Mouse (Mus musculus): ENCODE data around the gene Lamb1.
A peak's percentile ranks its signal among the peaks of the same experiment; 100 is the strongest.

The Lamb1 gene

DNA sequence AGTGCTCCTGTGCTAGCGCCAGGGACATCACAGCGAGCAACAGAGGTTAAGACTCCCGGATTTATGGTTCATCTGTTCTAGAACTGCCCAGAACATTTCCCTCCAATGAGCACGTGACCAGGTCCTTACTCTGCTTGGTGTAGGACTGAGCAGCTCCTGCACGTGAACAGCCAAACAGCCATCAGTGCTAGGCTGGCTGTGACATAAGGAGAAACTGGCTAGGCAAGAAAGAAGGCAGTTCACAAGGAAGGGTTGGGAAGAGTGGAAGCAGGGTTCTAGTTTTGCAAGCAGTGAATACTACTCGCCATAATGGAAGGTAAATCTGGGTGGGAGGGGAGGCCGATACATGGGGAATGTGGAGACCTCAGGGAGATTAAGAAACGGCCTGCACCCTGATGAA is 10.1 kb upstream of the Lamb1 start:
- DNase-seq: peak; percentile 68

DNA sequence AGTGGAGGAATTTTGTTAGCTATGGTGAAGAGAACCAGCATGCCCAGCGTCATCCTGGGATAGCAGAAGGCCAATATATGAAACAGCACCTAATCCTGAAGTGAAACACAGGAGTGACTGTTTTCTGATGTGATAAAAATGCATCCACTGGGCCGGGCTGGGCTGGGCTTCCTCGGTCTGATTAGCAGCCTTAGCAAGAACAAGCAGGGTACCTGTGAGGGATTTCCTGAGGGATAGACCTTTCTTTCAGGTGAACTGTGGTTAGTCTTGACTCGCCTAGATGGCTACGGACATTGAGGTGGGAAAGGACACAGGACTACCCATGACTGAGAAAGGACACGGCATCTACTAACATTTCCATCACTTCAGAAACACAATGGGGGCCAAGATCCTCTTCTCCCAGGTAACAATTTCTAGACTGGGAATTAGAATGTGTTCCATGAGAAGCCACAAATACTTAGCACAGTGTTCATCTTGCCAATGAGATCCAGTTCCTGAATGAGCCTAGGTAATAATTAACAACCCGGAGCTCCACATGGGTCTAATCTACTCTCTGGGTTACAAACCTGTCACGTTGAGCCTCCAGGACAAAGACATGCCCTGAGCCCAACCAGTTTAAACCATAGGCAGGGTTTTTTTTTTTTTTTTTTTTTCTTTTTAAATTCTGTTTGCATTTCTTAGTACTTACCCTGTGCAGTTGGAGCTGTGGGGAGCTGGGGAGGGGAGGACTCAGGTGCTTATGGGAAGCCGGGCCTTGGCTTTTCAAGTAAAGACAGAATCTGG is 8.7 kb upstream of the Lamb1 start:
- DNase-seq: peak; percentile 60

DNA sequence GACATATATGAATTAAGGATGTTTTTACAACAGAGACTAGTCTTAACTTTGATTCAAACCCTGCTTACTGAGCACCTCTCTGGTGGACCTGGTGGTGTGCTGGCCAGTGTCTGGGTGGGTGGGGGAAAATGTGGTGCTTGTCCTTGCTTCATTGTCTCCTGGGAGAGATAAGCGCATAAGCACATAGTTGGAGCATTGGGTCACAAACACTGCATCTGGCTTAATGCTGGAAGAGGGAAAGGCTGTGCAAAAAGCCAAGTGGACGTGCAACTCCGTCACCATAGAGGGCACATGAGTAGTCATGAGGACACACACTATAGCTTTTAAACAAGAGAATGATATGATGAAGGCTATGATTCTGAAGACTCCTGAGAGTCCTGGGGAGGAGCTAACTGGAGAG is 3.2 kb upstream of the Lamb1 start:
- peak; percentile 97 for DNase-seq

DNA sequence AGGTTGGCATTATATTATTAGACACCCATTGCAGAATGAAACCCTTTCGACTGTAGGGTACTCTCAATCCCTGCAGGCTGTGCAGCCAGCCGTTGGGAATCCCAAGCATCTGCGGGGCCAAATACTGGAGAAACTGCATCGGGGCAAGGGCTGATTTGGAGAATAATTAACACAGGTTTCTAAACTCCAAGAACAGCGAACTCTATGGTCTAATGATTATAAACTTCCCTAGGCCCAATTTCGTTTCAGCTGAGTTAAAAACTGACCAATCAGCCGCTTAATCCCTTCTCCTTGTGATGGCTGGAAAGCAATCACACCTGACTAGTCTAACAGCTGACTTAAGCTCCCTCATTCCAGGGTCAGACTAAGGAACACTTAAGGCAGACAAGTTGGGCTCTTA is 1.1 kb upstream of the Lamb1 start:
- no peak for DNase-seq

DNA sequence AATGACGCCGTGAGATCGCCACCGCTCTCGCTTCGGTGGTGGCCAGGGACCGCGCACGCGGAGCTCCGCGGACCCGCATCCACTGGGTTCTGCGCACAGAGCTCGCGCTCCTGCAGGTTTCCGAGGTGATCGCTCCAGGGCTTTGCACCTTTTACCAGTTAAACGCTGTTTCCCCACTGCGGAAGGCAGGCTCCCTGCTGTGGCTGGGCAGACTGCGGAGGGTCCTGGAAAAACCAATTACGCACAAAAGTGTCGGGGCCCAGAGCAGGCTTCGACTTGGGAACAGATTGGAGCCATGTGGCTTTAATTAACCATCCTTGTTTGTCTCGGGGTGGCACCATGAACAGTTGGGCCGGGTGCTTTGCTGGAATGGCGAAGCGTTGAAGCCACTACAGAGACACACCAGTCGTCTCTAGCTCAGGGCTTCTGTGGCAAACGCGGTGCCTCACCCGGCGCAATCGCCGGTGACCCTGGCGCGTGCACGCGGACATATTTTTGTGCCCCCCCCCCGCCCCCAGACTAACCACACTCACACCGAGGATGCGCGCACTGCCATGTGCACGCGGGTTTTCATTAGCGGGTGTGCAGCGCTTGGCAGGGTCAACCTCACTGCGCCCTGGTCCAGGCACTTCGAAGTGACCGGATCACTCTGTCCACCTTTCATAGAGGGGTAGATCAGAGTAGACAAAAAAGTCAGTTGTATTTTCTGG is 843 bp downstream of the Lamb1 start:
- peak; percentile 92 for DNase-seq

DNA sequence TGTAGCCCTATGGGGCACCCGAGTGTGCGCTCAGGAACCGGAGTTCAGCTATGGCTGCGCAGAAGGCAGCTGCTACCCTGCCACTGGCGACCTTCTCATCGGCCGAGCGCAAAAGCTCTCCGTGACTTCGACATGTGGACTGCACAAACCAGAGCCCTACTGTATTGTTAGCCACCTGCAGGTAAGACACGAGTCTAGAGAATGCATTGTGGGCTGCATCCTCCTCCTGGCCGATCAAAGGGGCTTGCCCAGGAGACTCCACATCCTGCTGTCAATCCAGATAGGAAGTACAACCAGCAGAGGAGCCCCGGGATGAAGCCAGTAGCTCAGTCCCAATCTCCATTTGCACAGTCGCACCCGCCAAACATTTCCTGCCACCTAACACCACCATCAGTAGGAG is 1.7 kb downstream of the Lamb1 start:
- DNase-seq: peak; percentile 96

DNA sequence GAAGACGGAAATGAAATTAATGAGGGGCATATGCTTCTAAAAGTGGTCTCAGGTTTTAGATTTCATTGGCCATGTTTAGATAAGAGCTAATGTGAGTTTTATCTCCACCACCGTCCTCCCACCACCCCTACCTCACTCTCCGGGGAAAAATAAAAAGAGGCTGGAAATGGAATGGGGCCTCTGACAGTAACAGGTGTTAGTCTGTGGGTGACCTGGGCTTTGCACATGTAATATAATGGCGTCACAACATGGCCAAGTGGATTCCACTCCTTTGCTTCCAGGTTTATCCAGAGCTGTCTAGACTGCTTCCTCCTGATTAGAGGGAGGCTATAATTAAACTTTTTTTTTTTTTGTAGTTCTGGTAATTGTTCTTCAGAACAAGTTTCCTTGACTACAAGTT is 2.3 kb downstream of the Lamb1 start:
- no peak for DNase-seq

DNA sequence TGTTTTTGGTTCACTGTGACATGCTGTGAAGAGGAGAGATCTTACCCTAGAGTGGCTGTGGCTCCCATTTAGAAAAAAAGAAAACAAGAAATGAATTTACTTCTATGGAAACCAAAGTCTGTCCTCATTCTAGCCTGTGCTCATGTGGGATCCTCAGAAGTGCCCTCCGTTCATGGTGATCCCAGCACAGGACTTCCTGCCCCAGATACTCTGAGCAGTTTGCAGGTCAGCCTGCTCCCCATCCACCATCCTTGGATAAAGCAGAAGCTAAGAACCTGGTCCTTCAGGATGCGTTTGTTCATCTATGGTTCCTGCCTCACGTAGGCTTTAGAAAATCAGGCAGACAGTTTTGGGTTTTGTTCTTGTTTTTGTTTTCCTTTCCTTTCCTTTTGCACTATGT is 3.3 kb downstream of the Lamb1 start:
- peak; percentile 80 for DNase-seq

DNA sequence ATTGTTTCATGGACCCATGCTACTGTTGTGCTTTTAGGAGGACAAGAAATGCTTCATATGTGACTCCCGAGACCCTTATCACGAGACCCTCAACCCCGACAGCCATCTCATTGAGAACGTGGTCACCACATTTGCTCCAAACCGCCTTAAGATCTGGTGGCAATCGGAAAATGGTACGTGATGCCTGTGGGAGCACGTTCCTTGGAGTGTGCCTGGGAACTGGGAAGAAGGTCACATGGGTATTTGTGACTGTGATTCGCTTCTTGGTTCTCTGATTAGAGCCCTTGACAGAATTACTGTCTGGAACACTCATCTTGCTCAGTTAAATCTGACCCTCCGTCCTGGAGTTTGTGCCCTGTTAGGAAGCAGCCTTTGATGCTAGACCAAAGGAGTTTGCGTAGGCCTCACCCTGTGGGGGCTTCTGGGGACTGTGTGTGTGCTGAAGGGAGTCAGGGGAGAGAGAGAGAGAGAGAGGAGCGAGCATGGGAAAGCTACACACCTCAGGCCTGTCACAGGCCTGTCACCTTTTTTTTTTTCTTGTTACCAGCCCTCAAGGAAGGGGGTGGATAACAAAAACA is 4.1 kb downstream of the Lamb1 start:
- peak; percentile 86 for DNase-seq

DNA sequence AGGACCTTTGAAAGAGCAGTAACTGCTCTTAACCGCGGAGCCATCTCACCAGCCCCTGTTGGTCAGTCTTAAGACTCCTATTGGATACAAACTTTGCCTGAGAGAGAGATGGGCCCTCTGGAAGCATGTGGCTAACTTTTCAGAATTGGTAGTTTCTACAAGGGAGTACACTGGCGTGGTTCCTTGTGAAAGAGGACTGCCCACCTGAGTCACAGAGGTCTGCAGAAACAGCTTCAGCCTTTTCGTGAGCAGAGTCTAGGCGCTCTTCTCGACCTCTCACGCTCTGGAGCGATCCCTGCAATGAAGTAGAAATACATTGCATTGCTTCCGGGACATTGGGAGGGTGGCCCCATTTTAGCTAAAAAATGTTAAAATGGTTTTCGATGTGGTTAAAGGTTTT is 5.3 kb downstream of the Lamb1 start:
- peak; percentile 74 for DNase-seq

DNA sequence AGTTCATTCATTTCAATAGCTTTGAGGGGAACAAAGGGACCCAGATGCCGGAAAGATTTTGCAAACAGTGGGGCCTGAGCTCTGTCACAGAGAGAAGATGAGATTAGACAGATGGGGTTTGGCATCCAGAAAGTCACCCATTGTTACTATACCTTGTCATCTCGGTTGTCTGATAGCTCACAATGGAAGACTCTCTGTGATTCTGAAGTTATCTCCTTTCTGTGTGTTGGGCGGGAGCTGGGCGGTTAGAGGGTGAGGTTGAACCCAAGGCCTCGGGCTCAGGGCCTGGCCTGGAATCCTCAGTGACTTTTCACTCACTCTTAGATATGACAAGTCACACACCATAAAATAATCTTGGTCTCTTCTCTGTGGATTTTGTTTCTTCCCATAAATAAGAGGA is 5.7 kb downstream of the Lamb1 start:
- peak; percentile 84 for DNase-seq

DNA sequence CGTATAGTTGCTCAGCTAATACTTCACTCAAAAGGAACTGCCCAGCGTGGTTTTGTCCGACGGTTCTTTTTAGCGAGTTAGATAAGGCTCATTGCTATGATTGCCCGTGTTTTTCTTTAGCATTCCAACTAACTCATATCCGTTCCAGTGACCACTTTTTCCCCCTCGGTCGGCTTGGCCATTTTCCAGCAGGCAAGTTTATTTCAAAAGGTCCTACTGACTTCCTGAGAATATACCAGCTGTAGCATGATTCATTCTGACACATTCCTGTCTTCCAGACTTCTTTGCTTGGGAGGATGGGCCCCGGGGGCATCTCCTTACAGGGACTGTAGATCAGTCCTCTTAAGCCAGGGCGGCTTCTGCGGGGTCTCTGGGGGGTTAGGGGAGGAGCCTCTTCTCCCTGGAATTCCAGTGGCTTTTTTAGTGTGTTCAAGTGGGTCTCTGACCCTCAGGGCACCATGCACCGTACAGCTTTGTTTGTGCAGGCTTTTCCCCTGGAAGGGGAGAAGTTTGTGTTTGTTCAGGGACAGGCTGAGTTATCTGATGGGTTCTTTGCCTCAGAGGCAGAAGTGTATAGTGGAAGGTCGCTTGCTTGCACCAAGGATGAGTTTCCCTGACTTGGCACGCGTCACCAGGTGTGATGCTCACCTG is 6.5 kb downstream of the Lamb1 start:
- peak; percentile 94 for DNase-seq

DNA sequence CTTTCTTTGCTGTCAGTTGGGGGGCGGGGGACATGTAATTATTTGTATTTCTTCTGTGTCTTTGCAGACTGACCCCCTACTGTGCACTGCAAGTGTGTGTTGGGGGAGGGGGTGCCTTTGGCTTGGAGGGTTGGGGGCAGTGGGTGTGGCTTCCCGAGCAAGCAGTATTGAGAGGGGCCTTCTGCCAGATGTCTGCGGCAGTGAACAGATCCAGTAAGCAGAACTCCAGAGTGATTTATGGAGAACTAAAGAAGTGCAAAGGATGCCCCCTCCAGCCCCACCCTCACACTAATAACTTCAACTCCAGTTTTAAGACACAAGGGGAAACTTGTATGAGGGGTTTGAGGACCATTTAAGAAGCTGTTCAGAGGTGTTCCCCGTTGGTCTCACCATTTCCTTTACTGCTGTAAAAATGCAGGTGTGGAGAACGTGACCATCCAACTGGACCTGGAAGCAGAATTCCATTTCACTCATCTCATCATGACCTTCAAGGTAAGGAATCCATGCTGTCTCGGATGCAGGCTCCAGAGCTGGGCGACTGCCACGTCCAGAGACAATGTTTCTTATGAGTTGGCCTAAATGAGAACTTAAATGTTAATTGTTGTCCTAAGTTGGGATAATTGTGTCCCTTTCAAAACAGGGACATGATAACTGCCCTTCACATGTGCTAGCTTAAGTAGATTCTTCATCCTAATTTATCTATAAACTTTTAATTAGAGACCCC is 7.1 kb downstream of the Lamb1 start:
- no peak for DNase-seq

DNA sequence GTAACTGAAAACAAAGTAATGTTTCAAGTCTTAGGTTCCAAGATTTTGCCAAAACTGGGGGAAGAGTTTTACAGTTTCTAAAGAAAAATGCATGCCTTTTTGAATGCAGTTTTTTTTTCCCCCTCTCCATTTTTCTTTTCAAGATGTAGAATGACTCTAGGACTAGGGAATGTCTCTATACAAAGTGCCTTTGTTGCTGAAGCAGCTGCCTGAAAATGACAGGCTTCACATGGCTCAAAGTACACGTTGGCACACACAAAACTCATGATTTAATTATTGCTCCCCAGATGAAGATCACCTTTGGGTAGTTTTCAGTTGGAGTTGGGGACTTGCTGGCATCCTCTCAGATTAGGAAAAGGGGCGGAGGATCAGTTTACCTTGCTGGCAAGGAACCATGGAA is 7.8 kb downstream of the Lamb1 start:
- no peak for DNase-seq

DNA sequence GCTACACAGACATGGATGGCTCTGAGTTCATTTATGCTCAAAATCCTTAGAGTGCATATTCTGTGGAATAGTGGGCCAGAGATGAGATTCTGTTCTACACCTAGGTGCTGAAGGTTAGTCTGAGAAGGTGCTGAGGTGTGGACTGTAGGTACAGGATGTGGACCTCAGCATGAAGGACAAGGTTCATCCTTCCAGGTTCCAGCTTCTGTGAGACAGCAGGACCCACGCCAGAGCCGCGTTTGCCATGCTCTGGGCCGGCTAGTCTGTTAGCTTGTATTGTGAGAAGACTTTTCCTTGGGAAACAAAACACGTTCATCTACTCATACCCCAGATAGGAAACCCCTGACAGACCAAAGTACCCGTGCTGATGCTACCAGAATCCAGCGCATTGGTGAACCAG is 8.6 kb downstream of the Lamb1 start:
- DNase-seq: no peak

DNA sequence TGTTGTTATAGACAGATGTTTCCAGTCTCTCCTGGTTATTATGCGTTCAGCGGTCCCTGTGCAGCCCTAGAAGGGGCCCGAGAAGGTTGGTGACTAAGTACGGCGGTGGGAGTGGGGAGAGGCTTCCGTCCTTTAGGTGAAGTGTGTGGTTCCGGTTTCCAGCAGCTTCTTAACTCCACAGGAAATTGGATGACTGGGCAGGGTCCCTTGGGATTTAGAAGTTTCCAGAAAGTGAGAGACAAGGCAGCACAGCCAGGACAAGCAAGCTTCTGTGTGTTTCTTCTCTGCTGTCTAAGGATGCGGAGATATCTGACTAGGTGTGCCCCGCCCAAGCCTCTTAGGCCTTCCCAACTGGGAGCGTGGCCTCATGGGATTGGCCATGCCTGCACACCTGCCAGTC is 10.4 kb downstream of the Lamb1 start:
- peak; percentile 96 for DNase-seq

DNA sequence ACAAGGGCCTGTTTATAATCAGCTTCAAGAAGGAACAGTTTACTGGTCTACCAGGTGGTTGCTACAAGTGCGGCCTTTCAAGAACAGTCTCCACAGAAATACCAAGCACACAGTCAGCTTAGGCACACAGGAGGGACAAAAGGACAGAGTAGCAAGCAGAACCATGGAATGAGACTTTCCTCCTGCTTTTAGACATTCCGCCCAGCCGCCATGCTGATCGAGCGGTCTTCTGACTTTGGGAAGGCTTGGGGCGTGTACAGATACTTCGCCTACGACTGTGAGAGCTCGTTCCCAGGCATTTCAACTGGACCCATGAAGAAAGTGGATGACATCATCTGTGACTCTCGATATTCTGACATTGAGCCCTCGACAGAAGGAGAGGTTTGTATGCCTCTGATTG is 13.2 kb downstream of the Lamb1 start:
- DNase-seq: peak; percentile 86

DNA sequence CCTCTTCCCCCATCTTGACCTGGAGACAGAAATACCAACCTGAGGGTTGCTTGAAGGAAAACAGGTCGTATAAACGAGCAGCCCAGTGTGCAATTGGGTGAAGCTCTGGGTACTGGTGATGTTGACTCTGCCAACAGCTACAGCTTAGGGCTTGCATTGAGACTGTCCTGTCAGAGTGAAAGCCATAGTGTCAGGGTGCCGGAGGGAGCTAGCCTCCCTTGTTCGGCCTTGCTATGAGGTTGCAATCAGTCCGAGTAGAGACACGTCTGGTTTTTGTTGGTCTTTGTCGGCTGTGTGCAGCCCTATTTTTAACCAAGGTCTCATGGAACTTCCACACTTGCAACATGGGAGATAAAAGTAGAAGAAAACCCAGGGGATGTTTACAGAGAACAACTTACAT is 15.3 kb downstream of the Lamb1 start:
- peak; percentile 90 for DNase-seq

DNA sequence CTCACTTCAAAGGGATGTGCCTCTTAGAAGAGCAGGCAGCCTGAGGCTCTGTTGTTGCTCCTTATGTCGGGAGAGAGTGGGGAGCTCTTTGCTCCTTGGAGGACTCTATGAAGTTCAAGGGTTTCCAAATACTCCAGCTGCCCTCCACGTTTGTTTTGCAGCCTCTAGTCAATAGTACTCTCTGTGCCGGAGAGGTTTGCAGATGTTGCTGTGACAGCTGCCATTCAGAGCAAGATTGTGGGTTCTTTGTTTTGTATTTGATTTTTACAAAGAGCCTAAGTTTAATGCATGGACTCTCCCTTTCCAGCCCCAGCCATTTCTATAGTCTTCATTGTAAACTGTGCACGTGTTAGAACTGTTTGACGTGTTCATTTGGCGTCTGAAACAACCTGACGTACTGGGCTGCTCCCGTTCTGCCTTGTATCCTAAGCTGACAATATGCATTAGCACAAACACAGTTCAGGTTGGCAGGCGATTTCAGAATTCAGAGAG is 16.1 kb downstream of the Lamb1 start:
- peak; percentile 79 for DNase-seq

DNA sequence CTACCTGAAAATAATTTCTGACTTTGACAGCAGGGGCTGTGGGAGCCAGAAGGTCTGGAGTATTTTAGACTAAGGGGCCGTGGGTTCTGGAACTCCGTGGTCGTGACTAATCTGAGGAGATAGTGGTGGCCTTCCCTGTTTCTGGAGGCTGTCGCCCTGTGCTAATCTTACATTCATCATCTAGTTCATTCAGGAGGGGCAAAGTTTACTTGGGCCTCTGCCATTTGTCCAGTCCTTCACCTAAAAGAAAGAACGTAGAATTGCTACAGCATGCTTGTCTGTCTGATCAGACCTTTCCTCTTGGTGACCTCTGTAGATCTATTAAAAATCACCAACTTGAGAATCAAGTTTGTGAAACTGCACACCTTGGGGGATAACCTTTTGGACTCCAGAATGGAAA is 17.2 kb downstream of the Lamb1 start:
- no peak for DNase-seq

DNA sequence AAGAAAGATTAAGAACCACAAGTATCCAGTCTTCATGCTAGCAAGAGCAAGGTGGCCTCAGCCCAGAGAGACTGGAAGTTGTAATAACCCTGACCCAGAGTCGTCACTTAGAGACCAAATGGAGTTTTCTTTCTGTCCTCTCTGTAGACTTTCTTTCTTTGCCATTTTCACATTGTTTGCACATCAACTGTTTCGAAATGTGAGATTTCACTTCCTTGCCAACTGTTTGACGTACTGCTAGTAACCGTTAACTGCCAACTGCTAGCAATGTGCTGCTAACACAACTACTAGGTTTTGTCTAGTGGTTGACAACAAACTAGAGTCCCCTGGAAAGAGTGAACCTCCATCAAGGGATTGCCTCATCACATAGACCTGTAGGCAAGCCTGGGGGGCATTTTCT is 18.1 kb downstream of the Lamb1 start:
- DNase-seq: no peak

DNA sequence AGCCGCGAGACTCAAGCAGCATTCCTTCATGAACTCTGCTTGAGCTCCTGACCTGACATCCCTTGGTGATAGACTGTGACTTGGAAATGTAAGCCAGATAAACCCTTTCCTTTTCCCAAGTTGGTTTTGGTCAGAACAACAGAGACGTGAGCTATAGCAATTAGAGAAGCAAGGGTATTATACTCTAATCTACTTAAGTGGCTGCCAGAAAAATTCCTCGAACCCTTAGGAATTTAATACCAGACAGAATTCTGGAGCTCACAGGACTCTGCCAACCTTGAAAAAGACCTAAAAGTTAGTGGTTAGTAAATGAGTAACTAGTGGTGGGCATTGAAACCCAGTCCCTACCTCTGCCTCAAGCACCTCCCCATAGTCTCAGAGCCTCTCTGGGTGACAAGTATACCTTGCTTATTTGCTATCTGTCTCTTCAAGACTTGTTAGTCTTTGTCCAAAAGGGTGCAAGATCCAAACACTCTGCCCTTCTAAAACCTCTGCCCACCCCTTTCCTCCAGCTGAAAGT is 18.6 kb downstream of the Lamb1 start:
- no peak for DNase-seq

DNA sequence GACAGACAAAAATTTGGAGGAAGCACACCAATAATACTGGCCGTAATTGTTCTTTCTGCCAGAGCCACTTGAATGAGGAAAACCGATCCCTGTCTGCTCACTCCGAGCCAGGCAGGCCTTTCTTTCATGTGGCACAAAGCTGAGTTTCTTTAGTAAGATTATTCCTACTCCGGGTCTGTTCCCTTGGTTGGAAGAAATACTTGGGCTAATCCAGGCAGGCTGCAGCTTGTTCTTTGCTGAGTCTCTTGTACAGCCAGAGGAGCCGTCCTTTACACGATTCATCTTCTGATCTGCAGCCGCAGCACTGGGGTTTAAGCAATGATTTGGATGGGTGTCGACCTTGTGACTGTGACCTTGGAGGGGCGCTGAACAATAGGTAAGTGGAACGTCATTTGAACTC is 24.0 kb downstream of the Lamb1 start:
- no peak for DNase-seq
